Mouse (Mus musculus) testis, adult 2 months (tissue): ENCODE data around the gene Skiv2l. TPM values are rescaled to one million over a fixed set of nuclear protein-coding genes. Genes with fewer than 3 reads are reported as not detected.

Experiments
- H3K27ac ChIP-seq: fragments of 200-500 bp; 2 replicates; pipeline ENCODE4 v1.5.1; 2012; ENCODE audit warnings: low read depth, low read length; ENCODE audit not compliant: control insufficient read depth, insufficient read depth
- H3K27me3 ChIP-seq: fragments of 200-500 bp; 2 replicates; pipeline ENCODE4 v1.6.1; 2012; ENCODE audit warnings: mild to moderate bottlenecking, low read length, moderate library complexity; ENCODE audit not compliant: control insufficient read depth, insufficient read depth
- H3K36me3 ChIP-seq: fragments of 200-500 bp; 2 replicates; pipeline ENCODE4 v1.6.1; 2012; ENCODE audit warnings: mild to moderate bottlenecking, low read length; ENCODE audit not compliant: control insufficient read depth, insufficient read depth
- H3K4me1 ChIP-seq: fragments of 200-500 bp; 2 replicates; pipeline ENCODE4 v1.6.1; 2012; ENCODE audit warnings: low read length; ENCODE audit not compliant: control insufficient read depth, insufficient read depth
- H3K4me3 ChIP-seq: fragments of 200-500 bp; 2 replicates; pipeline ENCODE4 v1.5.1; 2012; ENCODE audit warnings: low read depth, mild to moderate bottlenecking, low read length, moderate library complexity, mixed read lengths; ENCODE audit not compliant: control insufficient read depth
- CTCF ChIP-seq: fragments of 200-500 bp; IDR thresholded peaks from 2 replicates; pipeline ENCODE4 v1.5.1; 2012; ENCODE audit warnings: low read depth, mild to moderate bottlenecking, inconsistent platforms, low read length, moderate library complexity; ENCODE audit not compliant: control insufficient read depth, insufficient read depth, insufficient replicate concordance
- POLR2A ChIP-seq: fragments of 200-500 bp; IDR thresholded peaks from 2 replicates; pipeline ENCODE4 v1.6.1; 2012; ENCODE audit warnings: low read depth, mild to moderate bottlenecking, inconsistent platforms, low read length, moderate library complexity; ENCODE audit not compliant: control insufficient read depth
- polyA plus RNA-seq: library from polyadenylated mRNA; depleted of rRNA; stranded (reverse); fragments of >200 nt; gene quantifications from 2 replicates; pipeline ENCODE4 v1.2.3, GENCODE M21; 2012

Skiv2l gene
- polyA plus RNA-seq, 1 experiment = 137 TPM

GRCm38 (mm10) chr17:34854761-34855160, 4.8 kb upstream of the Skiv2l start:
- TF ChIP-seq POLR2A (no peak), CTCF (no peak)
- no peak overlapping the region for H3K27ac ChIP-seq
- H3K4me3 ChIP-seq = no peak overlapping the region
- H3K4me1 ChIP-seq = peaks cover 3% of the 10 kb centered on the region
- H3K27me3 ChIP-seq = no peaks in the 10 kb centered on the region
- no peaks in the 10 kb centered on the region for H3K36me3 ChIP-seq

GRCm38 (mm10) chr17:34853511-34853910, 3.5 kb upstream of the Skiv2l start:
- peaks cover 3% of the 10 kb centered on the region for H3K4me1 ChIP-seq
- no peaks in the 10 kb centered on the region for H3K27me3 ChIP-seq
- no peak overlapping the region for H3K4me3 ChIP-seq
- TF ChIP-seq POLR2A (no peak), CTCF (no peak)
- no peak overlapping the region for H3K27ac ChIP-seq
- H3K36me3 ChIP-seq = no peaks in the 10 kb centered on the region

- Histone ChIP-seq H3K27ac (peak overlapping the region; percentile 20; the same call in 1 of the 2 replicates), H3K36me3 (peaks cover 2% of the 10 kb centered on the region; the same call in 1 of the 2 replicates)
Measured at GRCm38 (mm10) chr17:34850517-34851125, 611 bp upstream of the Skiv2l start.

GRCm38 (mm10) chr17:34847615-34848014, 2.4 kb downstream of the Skiv2l start:
- TF ChIP-seq POLR2A (no peak), CTCF (no peak)

More at GRCm38 (mm10) chr17:34850517-34851125, 611 bp upstream of the Skiv2l start:
- Histone ChIP-seq H3K4me1 (peaks cover 3% of the 10 kb centered on the region), H3K27me3 (no peaks in the 10 kb centered on the region), H3K4me3 (peak overlapping the region; percentile 88)
- TF ChIP-seq POLR2A (no peak), CTCF (no peak)

GRCm38 (mm10) chr17:34847192-34847591, 2.8 kb downstream of the Skiv2l start:
- no peak overlapping the region for H3K4me3 ChIP-seq
- TF ChIP-seq CTCF (no peak), POLR2A (no peak)
- H3K4me1 ChIP-seq = peaks cover 3% of the 10 kb centered on the region
- peaks cover 2% of the 10 kb centered on the region; the same call in 1 of the 2 replicates for H3K36me3 ChIP-seq
- H3K27me3 ChIP-seq = no peaks in the 10 kb centered on the region
- no peak overlapping the region for H3K27ac ChIP-seq

More at GRCm38 (mm10) chr17:34847615-34848014, 2.4 kb downstream of the Skiv2l start:
- H3K36me3 ChIP-seq = peaks cover 2% of the 10 kb centered on the region; the same call in 1 of the 2 replicates
- H3K27ac ChIP-seq = no peak overlapping the region
- peaks cover 3% of the 10 kb centered on the region for H3K4me1 ChIP-seq
- no peaks in the 10 kb centered on the region for H3K27me3 ChIP-seq
- H3K4me3 ChIP-seq = no peak overlapping the region

- H3K4me3 ChIP-seq = no peak overlapping the region
- TF ChIP-seq POLR2A (no peak), CTCF (no peak)
- no peaks in the 10 kb centered on the region for H3K27me3 ChIP-seq
- no peak overlapping the region for H3K27ac ChIP-seq
- H3K36me3 ChIP-seq = peaks cover 2% of the 10 kb centered on the region; the same call in 1 of the 2 replicates
- no peaks in the 10 kb centered on the region for H3K4me1 ChIP-seq
Measured at GRCm38 (mm10) chr17:34844884-34845283, 5.1 kb downstream of the Skiv2l start.

- H3K4me3 ChIP-seq = no peak overlapping the region
Measured at GRCm38 (mm10) chr17:34840736-34841307, 9.2 kb downstream of the Skiv2l start.

More at GRCm38 (mm10) chr17:34840736-34841307, 9.2 kb downstream of the Skiv2l start:
- peaks cover 14% of the 10 kb centered on the region for H3K4me1 ChIP-seq
- H3K27me3 ChIP-seq = no peaks in the 10 kb centered on the region
- H3K36me3 ChIP-seq = no peaks in the 10 kb centered on the region
- no peak for TF ChIP-seq CTCF
- no peak for TF ChIP-seq POLR2A
- no peak overlapping the region for H3K27ac ChIP-seq
